Mouse (Mus musculus): ENCODE data around the gene Hist1h4j.
"Not testable (repeated sequence)": the region's sequence is repeated elsewhere in the genome, so short reads cannot be mapped to it uniquely, and the experiment has no call there.

Gene Hist1h4j

GRCm38 (mm10) chr13:21781639-21782038, 46.8 kb downstream of the Hist1h4j start:
- DNase-seq (ENCODE audit: low spot score): no peak

DNA sequence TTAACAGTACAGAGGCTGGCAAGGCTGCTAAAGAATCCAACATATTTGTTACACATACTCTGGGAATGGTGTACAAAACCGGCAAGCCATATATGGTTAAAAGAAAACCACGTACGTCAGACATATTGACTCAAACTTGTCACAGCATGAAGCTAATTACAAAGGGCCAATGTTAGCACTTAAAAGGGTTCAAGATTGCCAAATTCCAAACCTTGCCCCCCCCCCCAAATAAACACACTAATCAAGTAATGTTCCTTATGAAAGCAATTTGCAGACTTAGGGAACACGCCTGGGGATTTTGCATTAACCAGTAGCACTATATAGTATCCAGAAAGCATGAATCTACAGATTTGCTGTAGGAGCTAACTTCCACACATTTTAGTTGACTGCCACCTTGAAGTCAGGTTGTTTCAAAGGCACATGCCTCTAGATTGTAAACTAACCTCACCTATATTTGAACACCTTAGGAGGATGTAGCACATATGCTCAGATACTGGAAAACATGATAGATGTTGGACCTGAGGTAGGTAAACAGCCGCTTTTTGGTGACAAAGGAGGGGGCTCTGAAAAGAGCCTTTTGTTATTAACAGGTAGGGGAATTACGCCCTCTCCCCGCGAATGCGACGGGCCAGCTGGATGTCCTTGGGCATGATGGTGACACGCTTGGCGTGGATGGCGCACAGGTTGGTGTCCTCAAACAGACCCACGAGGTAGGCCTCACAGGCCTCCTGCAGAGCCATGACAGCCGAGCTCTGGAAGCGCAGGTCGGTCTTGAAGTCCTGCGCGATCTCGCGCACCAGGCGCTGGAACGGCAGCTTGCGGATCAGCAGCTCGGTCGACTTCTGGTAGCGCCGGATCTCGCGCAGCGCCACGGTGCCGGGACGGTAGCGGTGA, 47.7 kb downstream of the Hist1h4j start:
- DNase-seq (ENCODE audit: low spot score): not testable (repeated sequence)

DNA sequence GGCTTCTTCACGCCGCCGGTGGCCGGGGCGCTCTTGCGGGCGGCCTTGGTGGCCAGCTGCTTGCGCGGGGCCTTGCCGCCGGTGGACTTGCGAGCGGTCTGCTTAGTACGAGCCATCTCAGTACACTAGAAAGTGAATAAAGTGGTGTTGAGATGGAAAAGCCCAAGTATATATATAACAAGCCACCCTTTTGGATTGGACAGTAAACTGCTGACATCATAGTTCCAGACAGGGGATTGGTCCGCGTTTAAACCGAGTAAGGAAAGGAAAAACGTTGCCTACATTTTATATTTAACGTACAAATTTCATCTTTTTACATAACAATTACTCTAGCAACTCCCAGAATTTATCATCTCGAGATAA, 48.4 kb downstream of the Hist1h4j start, which contains the start of gene Hist1h3i:
Gene Hist1h3i (minus strand): TSS at position 116 of the 363 bp plus-strand sequence.
- peak; percentile 69 for DNase-seq (ENCODE audit: low spot score)

DNA sequence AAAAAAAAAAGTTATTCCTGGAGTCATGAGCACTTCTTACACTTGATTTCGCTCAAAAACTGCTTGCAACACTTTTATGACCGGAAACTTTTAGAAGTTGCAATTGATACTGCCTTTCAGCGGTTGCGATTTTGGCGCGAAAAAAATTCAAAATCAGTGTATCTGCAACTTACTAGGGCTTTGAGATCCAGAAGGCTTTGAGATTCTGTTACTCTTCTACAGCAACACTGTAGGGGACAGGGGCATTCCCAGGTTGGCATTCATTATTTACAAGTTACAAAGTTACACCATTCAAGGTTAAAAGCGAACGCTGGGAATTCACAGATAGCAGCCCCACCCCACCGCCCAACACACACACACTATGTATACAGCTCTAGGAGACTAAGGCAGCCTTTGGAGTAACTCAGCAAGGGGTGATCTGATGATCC, 48.9 kb downstream of the Hist1h4j start:
- peak; percentile 50 for DNase-seq (ENCODE audit: low spot score)

GRCm38 (mm10) chr13:21784311-21784710, 49.4 kb downstream of the Hist1h4j start:
- no peak for DNase-seq (ENCODE audit: low spot score)

All from T-cell, adult 2 months (primary cell).